Mouse (Mus musculus) lung, embryonic 14.5 days (tissue): ENCODE results near the gene Rbm17. TPM values are rescaled to one million over a fixed set of nuclear protein-coding genes. Genes with fewer than 3 reads are reported as not detected.

Experiments used
- ATAC-seq: fragments of 200-750 bp; cut with Nextera tagmentation; 2 replicates; pipeline ENCODE4 v1.8.0; 2017; ENCODE audit warnings: mild to moderate bottlenecking, moderate TSS enrichment, moderate library complexity; ENCODE audit not compliant: insufficient read depth
- DNase-seq: peaks from one replicate; pipeline ENCODE4 v3.0.0-alpha.2; 2015
- H3K27ac ChIP-seq: fragments of 300-500 bp; sonication (generic); 2 replicates; pipeline ENCODE4 v1.5.1; 2014; ENCODE audit warnings: low read depth, mild to moderate bottlenecking, moderate library complexity
- H3K27me3 ChIP-seq: fragments of 300-500 bp; sonication (generic); 2 replicates; pipeline ENCODE4 v1.6.1; 2014; ENCODE audit warnings: low read length, control low read depth; ENCODE audit not compliant: insufficient read depth
- H3K36me3 ChIP-seq: fragments of 300-500 bp; sonication (generic); 2 replicates; pipeline ENCODE4 v1.6.1; 2014; ENCODE audit warnings: control low read depth; ENCODE audit not compliant: insufficient read depth
- H3K4me1 ChIP-seq: fragments of 300-500 bp; sonication (generic); 2 replicates; pipeline ENCODE4 v1.6.1; 2014; ENCODE audit warnings: antibody characterized with exemption, control low read depth; ENCODE audit not compliant: insufficient read depth
- H3K4me2 ChIP-seq: fragments of 300-500 bp; sonication (generic); 2 replicates; pipeline ENCODE4 v1.6.1; 2014; ENCODE audit warnings: mild to moderate bottlenecking
- H3K4me3 ChIP-seq: fragments of 300-500 bp; sonication (generic); 2 replicates; pipeline ENCODE4 v1.5.1; 2014; ENCODE audit warnings: low read depth, low read length
- H3K9ac ChIP-seq: fragments of 300-500 bp; sonication (generic); 2 replicates; pipeline ENCODE4 v1.6.1; 2014
- H3K9me3 ChIP-seq: fragments of 300-500 bp; sonication (generic); 2 replicates; pipeline ENCODE4 v1.6.1; 2016; ENCODE audit warnings: low read depth, low read length, control low read depth
- CTCF ChIP-seq: IDR thresholded peaks from 2 replicates; pipeline ENCODE4 v1.5.1; 2016; ENCODE audit warnings: antibody characterized with exemption, low read depth
- WGBS: fragments of 180-500 bp; shearing (Covaris S2); extraction: QIAGEN DNeasy Blood & Tissue Kit; methylation state at CpG from one replicate; pipeline ENCODE4 v1.1.7; 2014; 5-methylcytosine and 5-hydroxymethylcytosine counted together
- polyA plus RNA-seq: library from polyadenylated mRNA; unstranded; fragments of >200 nt; fragmentation: Nextera tagmentation; extraction: Ambion mirVana; gene quantifications from 2 replicates; pipeline ENCODE4 v1.2.1, GENCODE M21; 2014

The Rbm17 gene
- polyA plus RNA-seq, 1 experiment from 2014 or later: 154 TPM

GRCm38 (mm10) chr2:11596690-11597089 lies 7.3 kb downstream of the Rbm17 start:
- no peaks in the 10 kb centered on the region for H3K27me3 ChIP-seq
- no peaks in the 10 kb centered on the region for H3K9me3 ChIP-seq
- no peak for ATAC-seq
- no peak for DNase-seq
- no peak overlapping the region for H3K4me3 ChIP-seq
- H3K27ac ChIP-seq: no peak overlapping the region
- no peaks in the 10 kb centered on the region for H3K4me1 ChIP-seq
- H3K36me3 ChIP-seq: peaks cover 87% of the 10 kb centered on the region
- no peak overlapping the region for H3K9ac ChIP-seq
- 82% methylated on average over 2 of the region's 2 CpGs for WGBS
- no peak for TF ChIP-seq CTCF
- no peak overlapping the region for H3K4me2 ChIP-seq

DNA sequence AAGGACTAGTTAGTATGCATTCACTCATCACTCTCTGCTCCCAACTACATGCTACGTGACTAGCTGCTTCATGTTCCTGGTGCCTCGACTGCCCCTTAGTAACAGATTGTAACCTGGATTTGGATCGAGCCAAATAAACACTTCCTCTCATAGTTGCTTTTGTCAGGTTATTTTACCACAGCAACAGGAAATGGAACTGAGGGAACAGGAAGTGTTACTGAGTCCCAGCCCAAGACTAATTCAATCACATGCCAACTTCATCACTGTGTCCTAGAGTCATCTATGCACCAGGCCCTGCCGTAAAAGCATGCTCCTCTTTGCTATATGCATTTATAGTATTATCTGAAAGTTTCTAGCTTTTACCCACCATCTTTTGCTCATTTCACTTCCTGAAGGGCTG lies 16.0 kb downstream of the Rbm17 start:
- ATAC-seq (no peak), DNase-seq (no peak)
- Histone ChIP-seq H3K4me3 (no peak overlapping the region), H3K9me3 (no peaks in the 10 kb centered on the region), H3K36me3 (peaks cover 95% of the 10 kb centered on the region), H3K4me1 (no peaks in the 10 kb centered on the region), H3K9ac (no peak overlapping the region), H3K4me2 (no peak overlapping the region), H3K27me3 (no peaks in the 10 kb centered on the region), H3K27ac (no peak overlapping the region)
- no peak for TF ChIP-seq CTCF
- WGBS: 84% methylated on average over 4 of the region's 4 CpGs

DNA sequence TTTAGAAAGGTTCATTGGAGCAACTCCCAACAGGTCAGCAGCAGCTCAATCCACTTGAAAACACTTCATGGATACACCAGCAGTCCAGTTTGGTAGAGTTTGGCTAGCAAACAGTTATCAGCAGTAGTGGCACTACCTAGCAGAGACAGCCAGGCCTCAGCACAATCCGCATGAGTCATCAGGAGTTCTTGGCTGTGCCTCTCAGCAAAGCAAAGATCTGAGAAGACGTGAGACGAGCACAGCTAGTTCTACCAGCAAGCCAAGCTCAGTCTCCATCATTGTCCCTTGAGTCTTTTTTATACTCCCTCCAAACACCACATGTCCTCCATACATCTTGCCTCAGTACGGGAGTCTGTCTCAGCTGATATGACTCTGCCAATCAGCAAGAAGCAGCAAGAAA lies 24.6 kb downstream of the Rbm17 start:
- H3K27me3 ChIP-seq: no peaks in the 10 kb centered on the region
- H3K4me1 ChIP-seq: no peaks in the 10 kb centered on the region
- H3K9ac ChIP-seq: no peak overlapping the region
- H3K4me2 ChIP-seq: no peak overlapping the region
- no peak overlapping the region for H3K4me3 ChIP-seq
- ATAC-seq: no peak
- no peak for TF ChIP-seq CTCF
- DNase-seq: no peak
- no peaks in the 10 kb centered on the region for H3K9me3 ChIP-seq
- no peak overlapping the region for H3K27ac ChIP-seq
- peaks cover 17% of the 10 kb centered on the region for H3K36me3 ChIP-seq
- 89% methylated on average over 4 of the region's 4 CpGs for WGBS

GRCm38 (mm10) chr2:11578187-11578586 lies 25.8 kb downstream of the Rbm17 start:
- Histone ChIP-seq H3K4me1 (no peaks in the 10 kb centered on the region), H3K27ac (no peak overlapping the region), H3K4me2 (no peak overlapping the region), H3K27me3 (no peaks in the 10 kb centered on the region), H3K9me3 (no peaks in the 10 kb centered on the region), H3K36me3 (peaks cover 8% of the 10 kb centered on the region; the same call in 1 of the 2 replicates), H3K9ac (no peak overlapping the region), H3K4me3 (no peak overlapping the region)
- 86% methylated on average over 6 of the region's 6 CpGs for WGBS
- ATAC-seq: no peak
- TF ChIP-seq CTCF: no peak
- DNase-seq: no peak

GRCm38 (mm10) chr2:11573684-11574083 lies 30.3 kb downstream of the Rbm17 start:
- Histone ChIP-seq H3K27ac (no peak overlapping the region), H3K36me3 (no peaks in the 10 kb centered on the region), H3K4me3 (no peak overlapping the region), H3K9ac (no peak overlapping the region), H3K27me3 (no peaks in the 10 kb centered on the region), H3K9me3 (no peaks in the 10 kb centered on the region), H3K4me2 (no peak overlapping the region), H3K4me1 (no peaks in the 10 kb centered on the region)
- ATAC-seq (no peak), DNase-seq (no peak)
- WGBS: 92% methylated on average over 1 of the region's 1 CpGs
- no peak for TF ChIP-seq CTCF

DNA sequence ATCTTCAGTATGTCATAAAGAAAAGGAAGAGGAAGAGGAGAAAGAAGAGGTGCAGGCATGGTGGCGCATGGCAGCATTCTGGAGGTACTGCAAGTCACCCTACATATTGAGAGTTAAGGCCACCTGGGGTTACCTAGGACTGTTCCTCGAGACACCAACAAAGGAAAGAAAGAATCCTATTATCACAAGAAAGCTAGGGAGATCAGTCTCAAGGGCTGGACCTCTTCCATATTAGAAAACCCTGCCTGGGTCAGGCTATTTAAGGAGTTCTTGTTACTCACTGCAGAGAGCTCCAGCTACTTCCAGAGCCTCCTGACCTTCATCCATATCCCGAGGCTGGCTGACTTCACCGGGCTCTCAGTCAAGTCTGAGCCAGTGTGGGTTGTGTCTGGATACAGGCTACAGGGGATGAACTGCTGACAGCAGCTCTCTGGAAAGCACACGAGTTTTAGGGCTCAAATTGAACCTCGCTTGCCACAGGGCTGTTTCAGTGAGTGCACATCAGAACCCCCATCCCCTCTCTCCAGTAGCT lies 32.9 kb downstream of the Rbm17 start:
- no peak overlapping the region for H3K27ac ChIP-seq
- no peaks in the 10 kb centered on the region for H3K4me1 ChIP-seq
- H3K4me2 ChIP-seq: no peak overlapping the region
- no peak for DNase-seq
- no peaks in the 10 kb centered on the region for H3K9me3 ChIP-seq
- ATAC-seq: no peak
- no peaks in the 10 kb centered on the region for H3K27me3 ChIP-seq
- H3K9ac ChIP-seq: no peak overlapping the region
- WGBS: 54% methylated on average over 5 of the region's 6 CpGs
- no peaks in the 10 kb centered on the region for H3K36me3 ChIP-seq
- no peak for TF ChIP-seq CTCF
- H3K4me3 ChIP-seq: no peak overlapping the region

- 90% methylated on average over 7 of the region's 7 CpGs for WGBS
- DNase-seq: no peak
Observed at GRCm38 (mm10) chr2:11568471-11568870, 35.5 kb downstream of the Rbm17 start.

More at GRCm38 (mm10) chr2:11568471-11568870, 35.5 kb downstream of the Rbm17 start:
- TF ChIP-seq CTCF: no peak
- no peaks in the 10 kb centered on the region for H3K4me1 ChIP-seq
- H3K9me3 ChIP-seq: no peaks in the 10 kb centered on the region
- ATAC-seq: no peak
- no peak overlapping the region for H3K4me3 ChIP-seq
- H3K27me3 ChIP-seq: no peaks in the 10 kb centered on the region
- no peak overlapping the region for H3K9ac ChIP-seq
- H3K36me3 ChIP-seq: no peaks in the 10 kb centered on the region
- H3K27ac ChIP-seq: no peak overlapping the region
- H3K4me2 ChIP-seq: no peak overlapping the region
